Mouse (Mus musculus): ENCODE results near the gene Cd24a. TPM values are rescaled to one million over a fixed set of nuclear protein-coding genes. Genes with fewer than 3 reads are reported as not detected.

Gene Cd24a
- polyA plus RNA-seq, 1 experiment = 63.0 TPM

- Histone ChIP-seq H3K4me1 (ENCODE audit: control insufficient read depth, insufficient read depth, low read length) (no peaks in the 10 kb centered on the region), H3K4me3 (ENCODE audit: insufficient read depth, low read length) (no peak overlapping the region), H3K27ac (ENCODE audit: insufficient read depth, low read length) (no peak overlapping the region)
- TF ChIP-seq CTCF (IDR thresholded peaks at IDR 0.05; ENCODE audit: borderline replicate concordance, insufficient read depth, low read length) = no peak
- TF ChIP-seq POLR2A (IDR thresholded peaks at IDR 0.05; ENCODE audit: low read depth, low read length) = no peak
Observed at GRCm38 (mm10) chr10:43598067-43598726, 20.1 kb downstream of the Cd24a start.

- H3K27ac ChIP-seq (ENCODE audit: insufficient read depth, low read length) = no peak overlapping the region
Observed at GRCm38 (mm10) chr10:43601039-43601438, 23.0 kb downstream of the Cd24a start.

GRCm38 (mm10) chr10:43601511-43602396 is 23.7 kb downstream of the Cd24a start:
- TF ChIP-seq CTCF (IDR thresholded peaks at IDR 0.05; ENCODE audit: borderline replicate concordance, insufficient read depth, low read length) (no peak), POLR2A (IDR thresholded peaks at IDR 0.05; ENCODE audit: low read depth, low read length) (no peak)
- Histone ChIP-seq H3K4me1 (ENCODE audit: control insufficient read depth, insufficient read depth, low read length) (peaks cover 7% of the 10 kb centered on the region; the same call in 1 of the 2 replicates), H3K4me3 (ENCODE audit: insufficient read depth, low read length) (no peak overlapping the region), H3K27ac (ENCODE audit: insufficient read depth, low read length) (no peak overlapping the region)

More at GRCm38 (mm10) chr10:43601039-43601438, 23.0 kb downstream of the Cd24a start:
- peaks cover 7% of the 10 kb centered on the region; the same call in 1 of the 2 replicates for H3K4me1 ChIP-seq (ENCODE audit: control insufficient read depth, insufficient read depth, low read length)
- TF ChIP-seq CTCF (IDR thresholded peaks at IDR 0.05; ENCODE audit: borderline replicate concordance, insufficient read depth, low read length) (no peak), POLR2A (IDR thresholded peaks at IDR 0.05; ENCODE audit: low read depth, low read length) (no peak)
- H3K4me3 ChIP-seq (ENCODE audit: insufficient read depth, low read length) = no peak overlapping the region

GRCm38 (mm10) chr10:43603975-43604686 is 26.0 kb downstream of the Cd24a start:
- no peak for TF ChIP-seq POLR2A (IDR thresholded peaks at IDR 0.05; ENCODE audit: low read depth, low read length)
- 0 out of 2 replicates have a peak, but pooled peaks have one; percentile 1 for TF ChIP-seq CTCF (IDR thresholded peaks at IDR 0.05; ENCODE audit: borderline replicate concordance, insufficient read depth, low read length)
- H3K27ac ChIP-seq (ENCODE audit: insufficient read depth, low read length) = peak overlapping the region; percentile 58
- no peak overlapping the region for H3K4me3 ChIP-seq (ENCODE audit: insufficient read depth, low read length)
- peaks cover 7% of the 10 kb centered on the region; the same call in 1 of the 2 replicates for H3K4me1 ChIP-seq (ENCODE audit: control insufficient read depth, insufficient read depth, low read length)

GRCm38 (mm10) chr10:43604687-43605250 is 26.7 kb downstream of the Cd24a start:
- H3K4me1 ChIP-seq (ENCODE audit: control insufficient read depth, insufficient read depth, low read length) = peaks cover 7% of the 10 kb centered on the region; the same call in 1 of the 2 replicates
- TF ChIP-seq CTCF (IDR thresholded peaks at IDR 0.05; ENCODE audit: borderline replicate concordance, insufficient read depth, low read length) (no peak), POLR2A (IDR thresholded peaks at IDR 0.05; ENCODE audit: low read depth, low read length) (no peak)
- H3K4me3 ChIP-seq (ENCODE audit: insufficient read depth, low read length) = no peak overlapping the region
- peak overlapping the region; percentile 58 for H3K27ac ChIP-seq (ENCODE audit: insufficient read depth, low read length)

GRCm38 (mm10) chr10:43605901-43606300 is 27.8 kb downstream of the Cd24a start:
- Histone ChIP-seq H3K27ac (ENCODE audit: insufficient read depth, low read length) (no peak overlapping the region), H3K4me1 (ENCODE audit: control insufficient read depth, insufficient read depth, low read length) (peaks cover 7% of the 10 kb centered on the region; the same call in 1 of the 2 replicates), H3K4me3 (ENCODE audit: insufficient read depth, low read length) (no peak overlapping the region)
- no peak for TF ChIP-seq POLR2A (IDR thresholded peaks at IDR 0.05; ENCODE audit: low read depth, low read length)
- TF ChIP-seq CTCF (IDR thresholded peaks at IDR 0.05; ENCODE audit: borderline replicate concordance, insufficient read depth, low read length) = no peak

- H3K27ac ChIP-seq (ENCODE audit: insufficient read depth, low read length) = no peak overlapping the region
- TF ChIP-seq POLR2A (IDR thresholded peaks at IDR 0.05; ENCODE audit: low read depth, low read length) = no peak
- no peak for TF ChIP-seq CTCF (IDR thresholded peaks at IDR 0.05; ENCODE audit: borderline replicate concordance, insufficient read depth, low read length)
- no peak overlapping the region for H3K4me3 ChIP-seq (ENCODE audit: insufficient read depth, low read length)
- H3K4me1 ChIP-seq (ENCODE audit: control insufficient read depth, insufficient read depth, low read length) = peaks cover 3% of the 10 kb centered on the region; the same call in 1 of the 2 replicates
Observed at GRCm38 (mm10) chr10:43609507-43609906, 31.4 kb downstream of the Cd24a start.

- H3K27ac ChIP-seq (ENCODE audit: insufficient read depth, low read length) = no peak overlapping the region
- no peak overlapping the region for H3K4me3 ChIP-seq (ENCODE audit: insufficient read depth, low read length)
- no peak for TF ChIP-seq CTCF (IDR thresholded peaks at IDR 0.05; ENCODE audit: borderline replicate concordance, insufficient read depth, low read length)
- TF ChIP-seq POLR2A (IDR thresholded peaks at IDR 0.05; ENCODE audit: low read depth, low read length) = no peak
- H3K4me1 ChIP-seq (ENCODE audit: control insufficient read depth, insufficient read depth, low read length) = peaks cover 3% of the 10 kb centered on the region; the same call in 1 of the 2 replicates
Observed at GRCm38 (mm10) chr10:43609958-43610357, 31.9 kb downstream of the Cd24a start.

- Histone ChIP-seq H3K27ac (ENCODE audit: insufficient read depth, low read length) (no peak overlapping the region), H3K4me1 (ENCODE audit: control insufficient read depth, insufficient read depth, low read length) (no peaks in the 10 kb centered on the region), H3K4me3 (ENCODE audit: insufficient read depth, low read length) (no peak overlapping the region)
- no peak for TF ChIP-seq CTCF (IDR thresholded peaks at IDR 0.05; ENCODE audit: borderline replicate concordance, insufficient read depth, low read length)
- no peak for TF ChIP-seq POLR2A (IDR thresholded peaks at IDR 0.05; ENCODE audit: low read depth, low read length)
Observed at GRCm38 (mm10) chr10:43611081-43611480, 33.0 kb downstream of the Cd24a start.
